Mouse (Mus musculus): ENCODE data around the gene Scyl2. TPM values are rescaled to one million over a fixed set of nuclear protein-coding genes. Genes with fewer than 3 reads are reported as not detected.

Gene Scyl2
- polyA plus RNA-seq, 1 experiment: 21.3 TPM

GRCm38 (mm10) chr10:89695194-89695911 lies 9.3 kb upstream of the Scyl2 start:
- H3K27me3 ChIP-seq (replicated peaks; ENCODE audit: control insufficient read depth, insufficient read depth, low read length): no peaks in the 10 kb centered on the region
- TF ChIP-seq POLR2A (IDR thresholded peaks at IDR 0.05; ENCODE audit: low read depth, low read length) (no peak), CTCF (conservative IDR thresholded peaks at IDR 0.05; ENCODE audit: insufficient read depth, insufficient read length, low read depth, low read length) (no peak)
- no peak overlapping the region for H3K4me3 ChIP-seq (ENCODE audit: insufficient read depth, low read depth, low read length)
- no peak for DNase-seq
- H3K36me3 ChIP-seq (ENCODE audit: control insufficient read depth, insufficient read depth, low read length): no peaks in the 10 kb centered on the region
- no peaks in the 10 kb centered on the region for H3K4me1 ChIP-seq (ENCODE audit: control insufficient read depth, insufficient read depth, low read length)
- no peak overlapping the region for H3K27ac ChIP-seq (ENCODE audit: insufficient read depth, low read depth, low read length)
- WGBS: 72% methylated on average over 20 of the region's 20 CpGs

- TF ChIP-seq CTCF (conservative IDR thresholded peaks at IDR 0.05; ENCODE audit: insufficient read depth, insufficient read length, low read depth, low read length): no peak
- TF ChIP-seq POLR2A (IDR thresholded peaks at IDR 0.05; ENCODE audit: low read depth, low read length): no peak
- no peaks in the 10 kb centered on the region for H3K27me3 ChIP-seq (replicated peaks; ENCODE audit: control insufficient read depth, insufficient read depth, low read length)
Observed at GRCm38 (mm10) chr10:89690021-89690420, 3.9 kb upstream of the Scyl2 start.

GRCm38 (mm10) chr10:89687455-89687854 lies 1.4 kb upstream of the Scyl2 start:
- no peak for DNase-seq
- Histone ChIP-seq H3K4me3 (ENCODE audit: insufficient read depth, low read depth, low read length) (no peak overlapping the region), H3K4me1 (ENCODE audit: control insufficient read depth, insufficient read depth, low read length) (no peaks in the 10 kb centered on the region; the same call in 1 of the 2 replicates), H3K27me3 (replicated peaks; ENCODE audit: control insufficient read depth, insufficient read depth, low read length) (no peaks in the 10 kb centered on the region), H3K36me3 (ENCODE audit: control insufficient read depth, insufficient read depth, low read length) (no peaks in the 10 kb centered on the region), H3K27ac (ENCODE audit: insufficient read depth, low read depth, low read length) (no peak overlapping the region; the same call in 1 of the 2 replicates)
- TF ChIP-seq CTCF (conservative IDR thresholded peaks at IDR 0.05; ENCODE audit: insufficient read depth, insufficient read length, low read depth, low read length) (no peak), POLR2A (IDR thresholded peaks at IDR 0.05; ENCODE audit: low read depth, low read length) (no peak)
- 61% methylated on average over 2 of the region's 2 CpGs for WGBS

More at GRCm38 (mm10) chr10:89690021-89690420, 3.9 kb upstream of the Scyl2 start:
- Histone ChIP-seq H3K27ac (ENCODE audit: insufficient read depth, low read depth, low read length) (no peak overlapping the region), H3K4me1 (ENCODE audit: control insufficient read depth, insufficient read depth, low read length) (no peaks in the 10 kb centered on the region; the same call in 1 of the 2 replicates), H3K36me3 (ENCODE audit: control insufficient read depth, insufficient read depth, low read length) (no peaks in the 10 kb centered on the region), H3K4me3 (ENCODE audit: insufficient read depth, low read depth, low read length) (no peak overlapping the region)
- DNase-seq: no peak
- 70% methylated on average over 8 of the region's 8 CpGs for WGBS

- H3K27me3 ChIP-seq (replicated peaks; ENCODE audit: control insufficient read depth, insufficient read depth, low read length): no peaks in the 10 kb centered on the region
- peak overlapping the region; percentile 91 for H3K4me3 ChIP-seq (ENCODE audit: insufficient read depth, low read depth, low read length)
- DNase-seq: no peak
- peak overlapping the region; percentile 77 for H3K27ac ChIP-seq (ENCODE audit: insufficient read depth, low read depth, low read length)
- H3K4me1 ChIP-seq (ENCODE audit: control insufficient read depth, insufficient read depth, low read length): no peaks in the 10 kb centered on the region; the same call in 1 of the 2 replicates
- WGBS: under 1% methylated on average over 51 of the region's 51 CpGs
- H3K36me3 ChIP-seq (ENCODE audit: control insufficient read depth, insufficient read depth, low read length): no peaks in the 10 kb centered on the region
- no peak for TF ChIP-seq CTCF (conservative IDR thresholded peaks at IDR 0.05; ENCODE audit: insufficient read depth, insufficient read length, low read depth, low read length)
- no peak for TF ChIP-seq POLR2A (IDR thresholded peaks at IDR 0.05; ENCODE audit: low read depth, low read length)
Observed at GRCm38 (mm10) chr10:89685391-89686138, 520 bp downstream of the Scyl2 start.

- 83% methylated on average over 10 of the region's 10 CpGs for WGBS
- DNase-seq: no peak
- Histone ChIP-seq H3K36me3 (ENCODE audit: control insufficient read depth, insufficient read depth, low read length) (no peaks in the 10 kb centered on the region), H3K4me1 (ENCODE audit: control insufficient read depth, insufficient read depth, low read length) (no peaks in the 10 kb centered on the region; the same call in 1 of the 2 replicates), H3K27me3 (replicated peaks; ENCODE audit: control insufficient read depth, insufficient read depth, low read length) (no peaks in the 10 kb centered on the region), H3K27ac (ENCODE audit: insufficient read depth, low read depth, low read length) (no peak overlapping the region), H3K4me3 (ENCODE audit: insufficient read depth, low read depth, low read length) (no peak overlapping the region)
- TF ChIP-seq POLR2A (IDR thresholded peaks at IDR 0.05; ENCODE audit: low read depth, low read length) (no peak), CTCF (conservative IDR thresholded peaks at IDR 0.05; ENCODE audit: insufficient read depth, insufficient read length, low read depth, low read length) (no peak)
Observed at GRCm38 (mm10) chr10:89682961-89683360, 3.1 kb downstream of the Scyl2 start.

GRCm38 (mm10) chr10:89682157-89682556 lies 3.9 kb downstream of the Scyl2 start:
- 76% methylated on average over 1 of the region's 1 CpGs for WGBS
- TF ChIP-seq POLR2A (IDR thresholded peaks at IDR 0.05; ENCODE audit: low read depth, low read length) (no peak), CTCF (conservative IDR thresholded peaks at IDR 0.05; ENCODE audit: insufficient read depth, insufficient read length, low read depth, low read length) (no peak)

GRCm38 (mm10) chr10:89681706-89682105 lies 4.4 kb downstream of the Scyl2 start:
- Histone ChIP-seq H3K4me1 (ENCODE audit: control insufficient read depth, insufficient read depth, low read length) (no peaks in the 10 kb centered on the region; the same call in 1 of the 2 replicates), H3K36me3 (ENCODE audit: control insufficient read depth, insufficient read depth, low read length) (no peaks in the 10 kb centered on the region), H3K27ac (ENCODE audit: insufficient read depth, low read depth, low read length) (no peak overlapping the region), H3K4me3 (ENCODE audit: insufficient read depth, low read depth, low read length) (no peak overlapping the region), H3K27me3 (replicated peaks; ENCODE audit: control insufficient read depth, insufficient read depth, low read length) (no peaks in the 10 kb centered on the region)
- 80% methylated on average over 4 of the region's 4 CpGs for WGBS
- no peak for TF ChIP-seq POLR2A (IDR thresholded peaks at IDR 0.05; ENCODE audit: low read depth, low read length)
- TF ChIP-seq CTCF (conservative IDR thresholded peaks at IDR 0.05; ENCODE audit: insufficient read depth, insufficient read length, low read depth, low read length): no peak
- no peak for DNase-seq

More at GRCm38 (mm10) chr10:89682157-89682556, 3.9 kb downstream of the Scyl2 start:
- no peak overlapping the region for H3K27ac ChIP-seq (ENCODE audit: insufficient read depth, low read depth, low read length)
- no peaks in the 10 kb centered on the region; the same call in 1 of the 2 replicates for H3K4me1 ChIP-seq (ENCODE audit: control insufficient read depth, insufficient read depth, low read length)
- H3K4me3 ChIP-seq (ENCODE audit: insufficient read depth, low read depth, low read length): no peak overlapping the region
- no peaks in the 10 kb centered on the region for H3K27me3 ChIP-seq (replicated peaks; ENCODE audit: control insufficient read depth, insufficient read depth, low read length)
- no peak for DNase-seq
- H3K36me3 ChIP-seq (ENCODE audit: control insufficient read depth, insufficient read depth, low read length): no peaks in the 10 kb centered on the region

Data from kidney, adult 2 months (tissue).